Mouse (Mus musculus) embryo, embryonic 10.5 days (tissue): ENCODE results near the gene Sipa1l2.

Experiments used
- DNase-seq: peaks from one replicate; pipeline ENCODE4 v3.0.0-alpha.2; 2015; ENCODE audit warnings: low spot score

The Sipa1l2 gene

DNA sequence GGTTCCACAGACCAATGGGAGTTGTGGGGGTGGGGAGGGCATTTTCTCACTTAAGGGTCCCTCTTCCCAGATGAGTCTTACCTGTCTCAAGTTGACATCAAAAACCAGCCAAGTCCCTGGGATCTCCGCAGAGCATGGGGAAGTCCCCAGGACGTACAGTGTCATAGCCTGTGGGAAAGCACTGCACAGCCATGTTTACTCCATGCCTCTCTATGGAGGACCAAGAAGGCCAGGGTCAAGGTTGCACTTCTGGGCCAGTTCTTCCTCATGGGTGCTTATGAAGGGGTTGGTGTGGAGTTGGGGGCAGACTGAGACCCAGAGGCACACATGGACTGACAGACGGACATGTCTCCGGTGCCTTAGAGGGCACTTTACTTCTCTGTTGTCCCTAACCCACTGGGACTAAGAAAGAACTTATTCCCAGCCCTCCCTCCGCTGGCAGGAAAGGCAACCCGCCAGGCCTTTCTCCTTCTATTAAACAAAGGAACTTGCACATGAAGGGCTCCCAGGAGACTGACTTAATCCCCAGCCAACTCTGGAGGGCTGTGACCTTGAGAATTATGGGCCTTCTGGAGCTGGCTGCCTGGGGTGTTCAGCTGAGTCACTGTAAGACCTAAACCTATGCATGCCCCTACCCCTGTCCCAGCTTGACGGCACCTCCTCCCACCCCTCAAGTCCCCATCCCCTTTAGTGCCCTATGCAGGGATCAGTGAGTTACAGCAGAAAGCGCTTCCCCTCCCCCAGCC lies 199.9 kb downstream of the Sipa1l2 start:
- peak; percentile 37 for DNase-seq

DNA sequence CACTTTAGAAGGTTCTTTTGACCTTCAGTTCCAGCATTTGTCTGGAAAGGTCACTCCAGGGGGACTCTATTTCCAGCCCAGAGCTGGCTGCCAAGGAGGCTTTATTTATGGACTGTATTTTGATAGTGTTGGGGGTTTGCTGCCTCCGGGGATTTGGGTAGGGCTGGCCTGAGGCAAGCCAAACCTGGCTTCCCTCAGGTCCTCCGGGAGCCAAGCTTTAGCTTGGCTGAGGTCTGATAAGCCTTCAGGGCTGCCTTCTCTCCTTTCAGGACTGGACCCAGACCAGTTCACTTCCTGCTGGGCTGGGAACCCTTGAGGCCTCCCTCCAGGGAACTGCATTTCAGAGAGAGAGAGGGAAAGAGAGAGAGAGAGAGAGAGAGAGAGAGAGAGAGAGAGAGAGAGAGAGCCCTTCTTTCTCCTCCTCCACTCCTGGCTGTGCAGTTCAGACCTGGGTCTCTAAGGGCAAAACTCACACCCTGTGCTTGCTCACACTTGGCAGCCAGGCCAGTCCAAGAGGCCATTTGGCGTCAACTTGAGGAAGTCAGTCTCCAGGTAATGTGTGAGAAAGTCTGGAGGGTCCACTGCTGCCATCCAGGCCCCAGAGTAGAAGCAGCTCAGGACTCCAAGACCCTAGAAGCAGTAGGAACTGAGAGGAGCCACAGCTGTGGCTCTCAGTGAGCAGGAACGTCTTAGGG lies 201.1 kb downstream of the Sipa1l2 start:
- DNase-seq = no peak
